ENCODE assay signal across 20 mouse cellular contexts in the genomic region with DNA sequence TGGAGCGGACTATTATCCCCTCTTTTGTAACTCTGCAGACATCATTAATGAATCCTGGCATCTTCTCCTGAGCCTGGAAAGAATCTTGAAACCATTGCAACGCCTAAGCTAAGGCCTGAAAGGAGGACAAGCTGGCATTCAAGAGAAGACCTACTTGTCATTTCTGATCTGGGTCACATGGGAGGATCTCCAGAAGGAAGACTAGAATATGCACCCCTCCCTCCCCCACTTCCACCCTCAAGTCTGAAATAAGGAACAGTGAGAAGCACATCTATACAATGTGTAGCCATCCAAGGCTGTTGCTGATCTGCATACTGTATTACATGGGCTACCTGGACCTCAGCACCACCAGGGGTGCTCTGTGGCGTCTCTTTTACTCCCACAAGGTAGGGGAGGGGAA.
A peak's percentile ranks its signal among the peaks of the same experiment; 100 is the strongest.
DNase-seq lines count a peak whose midpoint lies in the region; ATAC-seq and TF ChIP-seq lines count a peak whose summit lies in the region.
"Had no signal": no experiment of that assay in that cellular context is flagged by ENCODE, and none has a peak within 500 bp of the region (broad histone marks: within the 10 kb centered on the region; RNA-seq: fewer than 3 reads in every experiment).

No protein-coding gene starts in this region.

- no peaks in the 10 kb centered on the region for H3K9me3 ChIP-seq in heart, embryonic 12.5 days (replicated peaks)
- no peaks in the 10 kb centered on the region for H3K9me3 ChIP-seq in intestine, postnatal 0 days (ENCODE audit: control insufficient read depth)
- H3K9me3 ChIP-seq: embryonic facial prominence, embryonic 10.5 days; embryonic facial prominence, embryonic 12.5 days; forebrain, embryonic 13.5 days; forebrain, embryonic 15.5 days had no signal

- H3K27ac ChIP-seq in heart, embryonic 12.5 days (ENCODE audit: poor library complexity, severe bottlenecking), result no peak overlapping the region
- no peak overlapping the region for H3K27ac ChIP-seq in intestine, postnatal 0 days (ENCODE audit: low read depth, low read length)
- H3K27ac ChIP-seq: embryonic facial prominence, embryonic 10.5 days; embryonic facial prominence, embryonic 12.5 days; forebrain, embryonic 13.5 days; forebrain, embryonic 15.5 days had no signal

- no peaks in the 10 kb centered on the region for H3K27me3 ChIP-seq in heart, embryonic 12.5 days (replicated peaks)
- no peaks in the 10 kb centered on the region for H3K27me3 ChIP-seq in intestine, postnatal 0 days (replicated peaks; ENCODE audit: control insufficient read depth, insufficient read depth, low read length)
- H3K27me3 ChIP-seq: embryonic facial prominence, embryonic 12.5 days; forebrain, embryonic 15.5 days had no signal

- no peak overlapping the region for H3K4me3 ChIP-seq in heart, embryonic 12.5 days
- no peak overlapping the region for H3K4me3 ChIP-seq in intestine, postnatal 0 days (ENCODE audit: low read depth, low read length)
- H3K4me3 ChIP-seq: embryonic facial prominence, embryonic 10.5 days; embryonic facial prominence, embryonic 12.5 days; forebrain, embryonic 13.5 days; forebrain, embryonic 15.5 days had no signal

- no peak overlapping the region for H3K9ac ChIP-seq in heart, embryonic 12.5 days
- no peak overlapping the region for H3K9ac ChIP-seq in intestine, postnatal 0 days (ENCODE audit: low read depth, low read length)
- H3K9ac ChIP-seq: embryonic facial prominence, embryonic 12.5 days; forebrain, embryonic 13.5 days; forebrain, embryonic 15.5 days; forebrain, postnatal 0 days had no signal

- TF ChIP-seq CTCF in intestine, postnatal 0 days (IDR thresholded peaks at IDR 0.05; ENCODE audit: low read depth), result no peak

- no peaks in the 10 kb centered on the region for H3K36me3 ChIP-seq in heart, embryonic 12.5 days
- H3K36me3 ChIP-seq in intestine, postnatal 0 days (ENCODE audit: control insufficient read depth, insufficient read depth), result no peaks in the 10 kb centered on the region
- H3K36me3 ChIP-seq: embryonic facial prominence, embryonic 10.5 days; embryonic facial prominence, embryonic 12.5 days; forebrain, embryonic 15.5 days had no signal

- no peak for ATAC-seq in heart, embryonic 12.5 days (ENCODE audit: insufficient number of reproducible peaks, low FRiP score)
- ATAC-seq in intestine, postnatal 0 days, result no peak
- ATAC-seq: activated CD4-positive, CD25-positive, alpha-beta regulatory T cell, adult 4 months; forebrain, embryonic 13.5 days; forebrain, embryonic 15.5 days; forebrain, postnatal 0 days had no signal

- H3K4me1 ChIP-seq in heart, embryonic 12.5 days (replicated peaks), result peaks cover 8% of the 10 kb centered on the region
- no peaks in the 10 kb centered on the region for H3K4me1 ChIP-seq in intestine, postnatal 0 days (replicated peaks; ENCODE audit: control insufficient read depth, insufficient read depth, low read length)

- H3K4me2 ChIP-seq in heart, embryonic 12.5 days, result no peak overlapping the region
- no peak overlapping the region for H3K4me2 ChIP-seq in intestine, postnatal 0 days (replicated peaks; ENCODE audit: low read depth)
- H3K4me2 ChIP-seq: embryonic facial prominence, embryonic 12.5 days; forebrain, embryonic 13.5 days; forebrain, embryonic 15.5 days had no signal

- 74% methylated on average over 3 of the region's 3 CpGs for WGBS in heart, embryonic 12.5 days
- WGBS in intestine, postnatal 0 days, result 72% methylated on average over 3 of the region's 3 CpGs

- DNase-seq in heart, adult 11 months, result peak; percentile 51
- peak; percentile 44 for DNase-seq in retina, postnatal 1 day
- no peak for DNase-seq in retina, embryonic 14.5 days (ENCODE audit: low spot score)
- DNase-seq in brain, adult 2 months (ENCODE audit: low read depth, low spot score), result peak; percentile 66
- DNase-seq: adrenal gland, adult 2 months; adrenal gland, postnatal 10 days; adrenal gland, postnatal 25 days; cerebellum, adult 11-12 months; cerebellum, adult 2 months; cerebellum, adult 9-10 months; cerebellum, postnatal 10 days; cerebellum, postnatal 25 days; forebrain, postnatal 0 days had no signal
